Mouse (Mus musculus) small intestine, adult 2 months (tissue): Measurements from ENCODE around the gene Slc35b2. TPM values are rescaled to one million over a fixed set of nuclear protein-coding genes. Genes with fewer than 3 reads are reported as not detected.

Source experiments
- H3K27ac ChIP-seq: fragments of 200-500 bp; 2 replicates; pipeline ENCODE4 v1.5.1; 2012; ENCODE audit warnings: low read depth, low read length, control low read depth, inconsistent platforms; ENCODE audit not compliant: insufficient read depth
- H3K27me3 ChIP-seq: fragments of 200-500 bp; 2 replicates; pipeline ENCODE4 v1.6.1; 2012; ENCODE audit warnings: mild to moderate bottlenecking, moderate library complexity, low read length, inconsistent platforms; ENCODE audit not compliant: control insufficient read depth, insufficient read depth
- H3K36me3 ChIP-seq: fragments of 200-500 bp; 2 replicates; pipeline ENCODE4 v1.6.1; 2012; ENCODE audit warnings: mild to moderate bottlenecking, low read length, control low read depth, inconsistent platforms; ENCODE audit not compliant: control insufficient read depth, insufficient read depth
- H3K4me1 ChIP-seq: fragments of 200-500 bp; 2 replicates; pipeline ENCODE4 v1.6.1; 2012; ENCODE audit warnings: low read length, inconsistent platforms, mixed read lengths; ENCODE audit not compliant: control insufficient read depth, insufficient read depth, insufficient read length
- H3K4me3 ChIP-seq: fragments of 200-500 bp; 2 replicates; pipeline ENCODE4 v1.5.1; 2012; ENCODE audit warnings: low read depth, mild to moderate bottlenecking, control low read depth, inconsistent platforms, low read length, moderate library complexity
- CTCF ChIP-seq: fragments of 200-500 bp; IDR thresholded peaks from 2 replicates; pipeline ENCODE4 v1.5.1; 2012; ENCODE audit warnings: low read depth, mild to moderate bottlenecking, control low read depth, inconsistent platforms, low read length, moderate library complexity, mixed read lengths; ENCODE audit not compliant: insufficient replicate concordance, insufficient read length; ENCODE audit errors: extremely low read depth
- POLR2A ChIP-seq: fragments of 200-500 bp; IDR thresholded peaks from 2 replicates; pipeline ENCODE4 v1.6.1; 2012; ENCODE audit warnings: low read depth, mild to moderate bottlenecking, control low read depth, inconsistent platforms, low read length, moderate library complexity
- WGBS: fragments of 180-500 bp; shearing (Covaris S2); methylation state at CpG from one replicate; pipeline ENCODE4 v1.1.7; 2018; 5-methylcytosine and 5-hydroxymethylcytosine counted together
- polyA plus RNA-seq: library from polyadenylated mRNA; depleted of rRNA; stranded (reverse); fragments of >200 nt; gene quantifications from 2 replicates; pipeline ENCODE4 v1.2.3, GENCODE M21; 2012; rRNA removed

The Slc35b2 gene
- polyA plus RNA-seq, 1 experiment, result 98.2 TPM

DNA sequence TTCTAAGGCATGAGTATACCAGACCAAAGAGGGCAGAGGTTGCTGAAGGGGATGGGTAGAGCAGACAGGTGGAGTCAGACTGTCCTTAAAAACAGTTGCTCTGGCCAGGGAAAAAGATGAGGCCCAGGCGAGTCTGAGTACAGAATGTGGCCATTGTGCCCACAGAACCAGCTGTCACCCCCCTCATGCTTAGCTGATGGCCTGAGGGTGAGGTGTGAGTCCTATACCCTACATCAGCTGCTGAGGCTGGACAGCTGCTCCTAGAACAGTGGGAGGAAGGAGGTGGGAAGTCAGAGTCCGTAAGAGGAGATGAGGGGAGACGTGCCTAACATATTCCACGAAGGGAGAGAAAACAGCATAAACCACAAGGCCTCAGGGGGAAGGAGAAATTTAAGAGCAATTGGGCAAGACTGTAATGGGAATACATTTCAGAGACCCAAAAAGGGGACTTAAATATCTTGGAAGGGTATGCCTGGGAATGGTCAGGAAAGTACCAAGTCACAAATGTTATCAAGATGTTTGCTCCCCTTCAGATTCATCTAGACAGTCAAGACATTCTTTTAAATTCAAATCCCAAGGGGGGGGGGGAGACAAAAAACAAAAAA, 52.5 kb downstream of the Slc35b2 start:
- Histone ChIP-seq H3K27ac (no peak overlapping the region), H3K36me3 (no peaks in the 10 kb centered on the region), H3K27me3 (no peaks in the 10 kb centered on the region), H3K4me1 (peaks cover 2% of the 10 kb centered on the region), H3K4me3 (no peak overlapping the region)
- no peak for TF ChIP-seq POLR2A
- no peak for TF ChIP-seq CTCF
- WGBS, result 76% methylated on average over 4 of the region's 4 CpGs

GRCm38 (mm10) chr17:45616679-45617078, 53.0 kb downstream of the Slc35b2 start:
- Histone ChIP-seq H3K4me1 (peaks cover 2% of the 10 kb centered on the region), H3K4me3 (no peak overlapping the region), H3K27ac (no peak overlapping the region), H3K36me3 (no peaks in the 10 kb centered on the region), H3K27me3 (no peaks in the 10 kb centered on the region)
- 81% methylated on average over 3 of the region's 3 CpGs for WGBS
- TF ChIP-seq POLR2A (no peak), CTCF (no peak)

Other genes starting within 250 kb of the Slc35b2 start
- gene Cdc5l, start 130.1 kb upstream of the Slc35b2 start, polyA plus RNA-seq, result 2.1 and 4.2 TPM in 2 replicates
- not detected in 2 replicates for gene Spats1, start 88.5 kb upstream of the Slc35b2 start, polyA plus RNA-seq
- gene Aars2, start 57.0 kb upstream of the Slc35b2 start, polyA plus RNA-seq, result 9.8 and 10.5 TPM in 2 replicates
- 0.04 TPM in 2 replicates for gene Tcte1, start 40.4 kb upstream of the Slc35b2 start, polyA plus RNA-seq
- 0.53 and 0.94 TPM in 2 replicates for gene Tmem151b, start 14.2 kb upstream of the Slc35b2 start, polyA plus RNA-seq
- 4.6 and 6.2 TPM in 2 replicates for gene Nfkbie, start 8.2 kb upstream of the Slc35b2 start, polyA plus RNA-seq
- 93.8 and 157 TPM in 2 replicates for gene Hsp90ab1, start 9.4 kb downstream of the Slc35b2 start, polyA plus RNA-seq
- 26.1 and 35.2 TPM in 2 replicates for gene Slc29a1, start 35.7 kb downstream of the Slc35b2 start, polyA plus RNA-seq
- 0.75 and 5.8 TPM in 2 replicates for gene Mymx, start 38.2 kb downstream of the Slc35b2 start, polyA plus RNA-seq
- 0.03 TPM in 1 of 2 replicates, not detected in the other for gene Capn11, start 95.5 kb downstream of the Slc35b2 start, polyA plus RNA-seq
- 105 and 161 TPM in 2 replicates for gene Mrpl14, start 122.4 kb downstream of the Slc35b2 start, polyA plus RNA-seq
- 42.6 and 65.0 TPM in 2 replicates for gene Tmem63b, start 123.0 kb downstream of the Slc35b2 start, polyA plus RNA-seq
- gene 1600014C23Rik, start 170.0 kb downstream of the Slc35b2 start, polyA plus RNA-seq, result not detected in 2 replicates